Mouse (Mus musculus): ENCODE results near the gene Unc5b. TPM values are rescaled to one million over a fixed set of nuclear protein-coding genes. Genes with fewer than 3 reads are reported as not detected.

Gene Unc5b
- total RNA-seq, 1 experiment from 2014 or later = not detected

DNA sequence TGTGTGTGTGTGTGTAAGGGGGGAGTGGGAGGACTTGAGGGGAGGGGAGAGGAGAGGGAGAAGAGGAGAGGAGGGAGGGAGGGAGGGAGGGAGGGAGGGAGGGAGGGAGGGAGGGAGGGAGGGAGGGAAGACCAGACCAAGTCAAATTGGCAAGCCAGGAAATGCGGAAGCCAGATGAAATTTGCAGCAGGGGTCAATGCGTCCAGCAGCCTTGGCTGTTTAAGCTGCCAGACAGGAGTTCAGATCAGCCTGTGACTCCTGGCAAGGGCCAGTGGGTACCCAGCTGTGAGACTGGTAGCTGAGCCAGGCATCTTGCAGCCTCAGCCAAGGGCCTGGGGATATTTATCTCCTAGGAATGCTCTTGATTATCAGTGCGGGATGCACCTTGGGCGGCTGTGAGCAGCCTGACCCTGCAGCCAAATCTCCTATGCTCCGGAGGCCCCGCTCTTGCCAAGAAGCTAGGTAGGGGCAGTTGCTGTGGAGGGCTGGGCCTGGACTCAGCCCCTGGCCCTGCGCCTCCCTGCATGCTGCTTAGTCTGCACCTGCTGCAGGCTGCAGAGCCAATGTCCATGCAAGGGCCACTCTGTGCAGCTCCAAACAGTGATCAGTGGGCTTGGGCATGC, 9.5 kb downstream of the Unc5b start:
- no peak for ATAC-seq (replicated peaks; ENCODE audit: low read depth, poor library complexity, severe bottlenecking)

DNA sequence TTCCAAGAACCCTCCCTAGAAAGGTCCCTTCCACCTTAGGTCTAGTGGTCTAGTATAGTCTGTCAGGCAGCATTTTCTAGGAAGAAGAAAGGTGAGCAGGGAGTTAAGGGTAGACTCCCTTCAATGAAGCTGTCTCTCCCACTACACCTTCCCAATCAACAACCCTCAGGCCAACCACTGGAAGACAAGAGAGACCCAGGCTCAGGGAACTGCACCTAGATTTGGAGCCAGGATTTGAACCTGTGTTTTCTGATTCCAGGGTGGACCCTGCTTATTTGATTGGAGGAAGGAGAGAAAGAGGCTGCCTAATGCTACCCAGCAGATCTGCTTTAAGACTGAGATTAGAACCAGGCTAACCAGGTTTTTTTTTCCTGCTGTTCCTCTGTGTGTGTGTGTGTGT, 10.1 kb downstream of the Unc5b start:
- no peak for ATAC-seq (replicated peaks; ENCODE audit: low read depth, poor library complexity, severe bottlenecking)

DNA sequence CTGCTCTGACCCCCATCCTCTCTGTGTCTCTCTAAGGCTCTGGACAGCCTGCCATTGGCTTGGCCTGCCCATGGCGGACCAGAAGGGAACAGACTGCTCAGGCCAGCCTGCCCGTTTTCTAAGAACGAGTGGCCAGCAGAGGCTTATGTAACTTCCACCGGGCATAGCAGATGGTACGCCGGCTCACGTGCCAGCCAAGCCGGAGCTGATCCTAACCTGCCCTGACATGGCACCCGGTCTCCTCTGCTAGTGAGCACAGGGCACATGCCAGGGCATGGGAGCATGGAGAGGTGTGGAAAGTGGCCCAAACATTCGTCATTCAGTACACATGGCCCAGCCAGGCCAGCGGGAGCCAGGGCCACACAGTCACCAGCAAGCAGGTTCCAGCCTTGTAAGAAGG, 10.8 kb downstream of the Unc5b start:
- ATAC-seq (replicated peaks; ENCODE audit: low read depth, poor library complexity, severe bottlenecking) = no peak

DNA sequence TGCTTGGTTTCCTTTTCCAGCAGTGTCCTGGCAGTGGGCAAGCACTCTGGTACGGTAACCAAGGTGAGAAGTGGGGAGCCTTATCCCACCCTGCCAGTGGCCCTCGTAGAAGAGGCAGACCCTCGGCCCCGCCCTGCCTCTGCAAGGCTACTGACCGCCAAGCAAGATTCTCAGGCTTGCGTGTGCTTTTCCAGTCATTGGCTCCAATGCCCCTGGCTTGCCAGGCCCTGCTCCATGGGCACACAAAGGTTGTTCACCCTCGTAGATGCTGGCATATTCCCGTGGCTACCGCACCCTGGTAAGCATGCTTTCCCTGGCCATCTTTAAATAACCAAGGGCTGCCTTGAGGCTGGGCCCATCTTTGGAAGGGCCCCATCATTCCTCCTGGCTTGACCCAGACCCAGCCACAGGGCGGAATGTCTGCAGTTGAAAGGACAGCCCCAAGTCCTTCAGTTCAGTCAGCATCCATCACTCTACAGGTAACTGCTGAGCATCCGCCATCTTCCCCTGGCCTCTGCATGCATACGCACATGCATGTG, 11.7 kb downstream of the Unc5b start:
- no peak for ATAC-seq (replicated peaks; ENCODE audit: low read depth, poor library complexity, severe bottlenecking)

DNA sequence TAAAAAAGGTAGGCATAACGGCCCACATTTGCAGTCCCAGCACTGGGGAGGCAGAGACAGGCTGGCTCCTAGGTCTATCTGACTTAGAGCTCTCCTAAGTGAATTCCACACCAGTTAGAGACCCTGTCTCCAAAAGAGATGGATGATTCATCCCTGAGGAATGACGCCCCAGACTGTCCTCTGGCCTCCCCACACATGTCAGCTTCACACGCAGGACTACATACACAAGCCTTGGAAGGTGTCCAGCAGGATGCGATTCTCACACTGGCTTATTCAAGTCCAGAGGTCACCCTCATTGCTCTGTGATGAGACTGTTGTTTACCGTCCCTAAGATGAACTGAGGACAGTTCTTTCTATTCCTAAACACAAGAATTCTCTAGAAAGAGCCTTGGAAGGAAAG, 12.2 kb downstream of the Unc5b start:
- no peak for ATAC-seq (replicated peaks; ENCODE audit: low read depth, poor library complexity, severe bottlenecking)

DNA sequence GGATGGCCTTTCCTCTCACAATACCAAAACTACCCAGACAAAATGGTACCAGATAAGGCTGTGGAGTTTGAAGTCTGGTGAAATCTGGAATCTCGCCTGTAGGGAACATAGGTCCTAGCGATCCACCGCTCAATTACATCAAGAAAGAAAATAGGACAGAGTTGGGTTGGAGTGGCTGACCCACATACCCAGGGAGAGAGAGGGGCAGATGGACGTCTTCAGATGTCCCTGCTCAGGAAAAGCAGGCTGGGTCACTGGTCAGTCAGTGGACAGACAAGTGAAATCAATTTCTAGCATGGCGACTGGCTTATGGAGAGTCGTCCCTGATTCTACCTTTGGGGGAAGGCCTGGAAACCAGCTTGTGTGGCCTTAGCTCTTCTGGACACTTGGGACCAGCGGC, 12.7 kb downstream of the Unc5b start:
- no peak for ATAC-seq (replicated peaks; ENCODE audit: low read depth, poor library complexity, severe bottlenecking)

DNA sequence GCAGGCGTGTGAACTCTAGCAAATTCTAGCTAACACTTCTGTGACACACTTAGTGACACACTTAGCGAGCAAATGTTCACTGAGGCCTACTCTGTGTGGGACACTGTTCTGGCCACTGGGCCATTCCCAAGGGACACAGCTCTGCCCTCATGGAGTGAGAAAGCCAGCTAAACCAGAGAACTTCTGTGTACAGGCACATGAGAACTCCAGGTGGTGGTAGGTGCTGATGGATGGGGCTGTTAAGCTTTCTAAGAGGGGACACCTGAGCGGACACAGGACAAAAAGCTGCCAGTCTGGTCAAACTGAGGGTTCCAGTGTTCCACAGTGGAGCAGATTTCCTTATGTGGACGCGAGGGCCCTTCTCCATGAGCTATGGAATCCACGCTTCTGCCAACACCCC, 13.5 kb downstream of the Unc5b start:
- ATAC-seq (replicated peaks; ENCODE audit: low read depth, poor library complexity, severe bottlenecking) = no peak

DNA sequence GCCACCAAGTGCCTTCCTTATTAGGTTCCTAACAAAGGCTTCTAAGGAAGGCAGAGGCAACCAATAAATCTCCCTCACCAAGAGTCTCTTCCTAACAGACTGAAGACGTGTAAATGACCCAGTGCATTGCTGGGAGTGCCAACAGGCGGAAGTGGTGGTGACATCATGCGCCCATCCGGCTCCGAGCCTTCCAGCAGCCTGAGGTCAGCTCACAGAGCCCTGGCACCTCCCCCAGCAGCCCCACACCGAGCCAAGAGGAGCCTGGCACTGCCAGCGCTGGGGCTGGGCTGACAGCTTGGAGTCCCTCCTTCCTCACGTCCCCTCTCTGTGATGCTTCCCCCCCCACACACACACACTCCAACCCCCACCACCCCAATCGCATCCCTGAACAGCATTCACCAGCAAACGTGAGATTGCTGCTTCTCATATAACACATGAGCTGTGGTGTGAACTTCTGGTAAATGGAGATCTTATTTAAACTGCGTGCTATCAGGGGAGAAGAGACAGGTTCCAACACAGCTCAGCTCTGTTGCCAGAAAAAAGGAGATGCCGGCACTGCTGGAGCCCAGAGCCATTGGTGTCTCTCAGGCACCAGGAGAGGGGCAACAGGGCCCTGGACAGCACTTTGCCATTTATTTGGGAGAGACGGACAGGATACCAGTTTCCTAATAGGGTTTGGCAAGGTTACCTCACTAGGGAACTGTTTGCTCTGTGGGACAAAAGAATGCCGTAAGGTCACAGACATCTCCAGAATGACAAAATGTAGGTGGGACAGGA, 14.3 kb downstream of the Unc5b start:
- ATAC-seq (replicated peaks; ENCODE audit: low read depth, poor library complexity, severe bottlenecking) = peak; percentile 94

DNA sequence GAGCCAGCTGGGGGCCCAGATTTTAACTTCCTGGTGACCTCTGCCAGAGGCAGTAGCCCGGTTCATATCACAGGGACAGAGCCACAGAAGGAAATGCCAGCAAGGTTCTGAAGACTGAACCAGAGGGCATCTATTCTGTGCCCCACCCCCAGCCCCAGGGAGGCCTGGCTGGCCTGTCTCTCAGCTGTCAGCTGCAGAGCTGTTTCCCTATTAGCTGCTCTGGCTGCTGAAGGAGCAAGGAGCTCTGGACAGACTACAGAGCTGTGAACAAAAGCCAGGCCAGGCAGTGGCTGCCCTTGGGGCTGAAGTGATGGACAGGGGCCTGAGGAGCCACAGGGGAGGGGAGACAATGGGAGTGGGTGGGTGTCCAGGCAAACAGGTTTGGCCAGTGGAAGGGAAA, 15.5 kb downstream of the Unc5b start:
- no peak for ATAC-seq (replicated peaks; ENCODE audit: low read depth, poor library complexity, severe bottlenecking)

DNA sequence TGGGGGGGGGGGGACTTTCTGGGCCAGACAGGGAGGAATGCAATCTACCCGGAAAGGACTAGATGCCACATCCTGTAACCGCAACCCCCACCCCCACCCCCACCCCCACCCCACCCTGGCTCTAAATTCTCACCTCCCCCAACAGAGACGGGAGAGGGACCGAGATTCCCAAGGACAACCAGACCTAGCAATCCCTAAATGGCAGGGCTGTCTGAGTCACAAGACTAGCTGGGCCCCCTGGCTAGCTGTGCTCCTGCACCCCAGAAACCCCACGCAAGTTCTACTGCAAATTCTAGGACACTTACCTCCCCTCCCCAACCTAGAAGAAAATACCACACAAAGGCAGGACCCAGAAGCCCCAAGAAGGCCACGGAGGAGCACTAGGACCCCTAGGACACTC, 16.3 kb downstream of the Unc5b start:
- no peak for ATAC-seq (replicated peaks; ENCODE audit: low read depth, poor library complexity, severe bottlenecking)

DNA sequence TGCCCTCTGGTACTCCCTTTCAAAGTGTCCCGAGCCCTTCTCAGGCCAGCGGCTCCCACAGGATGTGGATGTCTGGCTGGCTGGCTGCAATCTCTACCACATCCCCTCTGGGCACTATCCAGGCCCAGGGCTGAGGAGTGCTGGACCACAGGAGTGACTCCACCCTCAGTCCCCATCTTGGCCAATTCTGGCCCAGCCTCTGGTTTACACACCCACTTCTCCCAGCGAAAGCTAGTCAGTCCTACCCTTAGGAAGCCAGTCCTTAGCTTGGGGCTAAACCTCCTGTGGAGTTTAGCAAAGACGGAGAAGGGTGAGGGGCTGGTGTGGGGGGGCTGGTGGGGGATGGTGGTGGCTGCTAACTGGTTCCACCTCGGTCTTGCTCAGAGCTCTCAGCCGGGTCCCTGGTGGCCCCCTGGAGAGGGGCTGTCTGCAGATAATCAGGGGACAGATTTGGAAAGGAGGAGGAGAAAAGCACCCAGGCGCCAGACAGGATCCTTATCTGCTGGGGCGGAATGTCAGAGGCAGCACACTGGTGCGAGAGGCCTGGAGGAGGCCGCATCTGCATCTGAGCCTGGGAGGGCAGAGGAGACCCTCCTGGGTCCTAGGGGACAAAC, 16.8 kb downstream of the Unc5b start:
- ATAC-seq (replicated peaks; ENCODE audit: low read depth, poor library complexity, severe bottlenecking) = peak; percentile 47

DNA sequence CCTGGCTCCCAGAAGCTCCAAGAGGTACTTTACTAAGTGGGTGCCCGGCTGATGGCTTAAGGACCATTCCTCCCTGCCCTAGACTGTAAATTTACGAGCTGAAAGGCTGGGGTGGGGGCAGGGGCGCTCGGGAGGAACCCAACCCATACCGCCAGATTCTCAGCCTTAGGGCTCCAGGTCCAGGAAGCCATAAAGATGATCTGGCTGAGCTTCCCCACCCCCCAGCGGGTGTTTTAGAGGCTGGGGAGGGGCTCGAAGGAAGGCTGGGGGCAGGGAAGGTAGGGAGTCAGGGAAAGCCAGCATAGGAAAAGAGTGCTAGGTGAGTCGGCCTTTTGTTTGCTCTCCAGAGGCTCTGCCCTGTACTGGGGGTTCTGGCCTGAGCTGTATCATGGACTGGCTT, 17.8 kb downstream of the Unc5b start:
- ATAC-seq (replicated peaks; ENCODE audit: low read depth, poor library complexity, severe bottlenecking) = no peak

DNA sequence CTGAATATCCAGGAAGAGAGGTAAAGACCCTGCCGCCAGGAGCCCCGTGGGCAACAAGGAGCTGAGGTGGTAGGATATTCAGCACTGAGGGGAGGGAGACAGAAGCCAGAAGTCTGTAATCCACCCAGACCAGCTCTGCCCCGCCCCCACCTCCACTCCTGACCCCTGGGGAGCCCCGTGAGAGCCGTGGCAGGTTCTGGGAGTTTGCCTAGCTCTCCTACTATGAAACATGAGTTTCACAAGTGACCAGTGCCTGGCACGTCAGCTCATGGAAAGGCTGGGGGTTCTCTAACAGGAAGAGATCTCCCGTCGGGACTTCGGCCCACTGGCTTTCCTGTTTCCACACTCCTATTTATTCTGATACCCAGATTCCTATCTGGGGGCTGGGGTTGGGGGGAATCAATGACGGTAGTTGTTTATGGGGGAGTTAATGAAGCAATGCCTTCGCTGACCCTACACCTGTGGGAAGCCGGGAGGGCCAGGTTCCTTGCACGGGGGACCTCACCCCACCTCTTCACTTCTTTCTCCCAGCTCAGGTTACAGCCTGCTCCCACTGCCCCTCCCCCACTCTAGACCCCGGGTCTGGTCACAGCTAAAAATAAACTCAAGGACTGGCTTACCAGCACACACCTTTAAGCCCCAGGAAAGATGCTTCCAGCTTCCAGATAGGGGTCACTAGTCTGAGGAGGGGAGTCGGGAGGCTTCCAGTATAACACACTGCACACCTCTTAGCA, 19.4 kb downstream of the Unc5b start:
- ATAC-seq (replicated peaks; ENCODE audit: low read depth, poor library complexity, severe bottlenecking) = no peak

DNA sequence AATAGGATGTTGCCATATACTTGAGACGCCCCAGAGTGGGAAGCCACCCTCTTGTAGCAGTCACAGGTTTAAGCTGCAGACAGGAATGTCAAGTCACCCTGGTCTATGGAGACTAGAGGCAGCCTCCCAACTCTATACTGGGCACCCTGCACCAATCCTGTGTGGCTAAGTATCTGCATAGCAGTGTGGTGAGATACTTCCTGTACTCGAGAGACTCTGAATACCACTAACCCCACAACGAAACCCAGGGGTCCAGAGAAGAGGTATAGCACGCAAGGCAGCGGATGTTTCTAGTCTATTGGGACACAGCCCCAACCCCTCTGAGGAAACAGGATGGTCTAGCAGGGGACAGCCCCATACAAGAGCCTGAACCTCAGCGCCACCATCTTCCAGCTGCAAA, 22.9 kb downstream of the Unc5b start:
- ATAC-seq (replicated peaks; ENCODE audit: low read depth, poor library complexity, severe bottlenecking) = peak; percentile 89

DNA sequence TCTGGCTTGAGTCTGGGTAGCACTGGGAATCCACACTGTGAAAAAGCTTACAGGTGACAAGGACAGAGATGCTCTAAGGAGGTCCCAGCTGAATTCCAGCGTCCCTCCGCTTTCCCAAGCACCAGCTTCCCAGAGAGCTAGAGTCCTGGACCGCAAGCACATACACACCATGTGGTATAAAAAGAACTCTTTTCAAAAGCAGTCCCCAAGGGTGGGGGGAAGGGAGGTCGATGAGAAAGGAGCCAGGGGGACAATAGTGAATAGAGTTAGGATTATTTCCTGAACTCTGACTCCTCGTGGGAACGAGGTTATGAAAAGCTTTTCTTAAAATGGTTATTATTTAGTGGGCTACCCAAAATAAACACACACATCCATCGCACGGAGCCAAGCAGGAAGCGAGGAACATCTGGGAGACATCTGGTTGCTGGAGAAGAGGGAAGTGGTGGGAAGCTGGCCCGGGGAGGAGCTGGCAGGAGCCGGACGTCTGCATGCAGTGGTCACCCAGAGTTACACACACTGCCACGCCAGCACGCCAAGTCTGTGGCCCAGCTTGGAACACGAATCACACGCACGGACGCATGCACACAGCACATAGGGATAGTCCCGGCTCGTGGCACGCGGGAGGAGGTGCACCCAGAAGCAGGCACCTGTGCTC, 23.7 kb downstream of the Unc5b start:
- ATAC-seq (replicated peaks; ENCODE audit: low read depth, poor library complexity, severe bottlenecking) = peak; percentile 37; the same call in 1 of the 2 replicates

DNA sequence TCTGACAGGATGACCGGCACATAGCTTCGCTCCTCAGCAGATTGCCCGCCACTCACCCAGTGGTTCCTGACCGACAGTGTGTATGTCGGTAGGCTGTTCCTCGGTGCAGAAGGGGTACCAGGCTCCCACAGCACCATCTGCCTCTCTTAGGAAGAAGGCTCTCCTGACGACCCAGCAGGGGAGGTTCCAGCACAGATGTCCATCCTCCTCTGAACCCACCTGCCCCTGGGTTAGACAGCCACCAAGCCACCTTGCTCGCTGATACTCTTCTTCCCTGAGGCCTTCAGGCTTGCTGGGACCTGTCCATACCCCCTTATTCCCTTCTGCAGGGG, 25.2 kb downstream of the Unc5b start:
- no peak for ATAC-seq (replicated peaks; ENCODE audit: low read depth, poor library complexity, severe bottlenecking)

DNA sequence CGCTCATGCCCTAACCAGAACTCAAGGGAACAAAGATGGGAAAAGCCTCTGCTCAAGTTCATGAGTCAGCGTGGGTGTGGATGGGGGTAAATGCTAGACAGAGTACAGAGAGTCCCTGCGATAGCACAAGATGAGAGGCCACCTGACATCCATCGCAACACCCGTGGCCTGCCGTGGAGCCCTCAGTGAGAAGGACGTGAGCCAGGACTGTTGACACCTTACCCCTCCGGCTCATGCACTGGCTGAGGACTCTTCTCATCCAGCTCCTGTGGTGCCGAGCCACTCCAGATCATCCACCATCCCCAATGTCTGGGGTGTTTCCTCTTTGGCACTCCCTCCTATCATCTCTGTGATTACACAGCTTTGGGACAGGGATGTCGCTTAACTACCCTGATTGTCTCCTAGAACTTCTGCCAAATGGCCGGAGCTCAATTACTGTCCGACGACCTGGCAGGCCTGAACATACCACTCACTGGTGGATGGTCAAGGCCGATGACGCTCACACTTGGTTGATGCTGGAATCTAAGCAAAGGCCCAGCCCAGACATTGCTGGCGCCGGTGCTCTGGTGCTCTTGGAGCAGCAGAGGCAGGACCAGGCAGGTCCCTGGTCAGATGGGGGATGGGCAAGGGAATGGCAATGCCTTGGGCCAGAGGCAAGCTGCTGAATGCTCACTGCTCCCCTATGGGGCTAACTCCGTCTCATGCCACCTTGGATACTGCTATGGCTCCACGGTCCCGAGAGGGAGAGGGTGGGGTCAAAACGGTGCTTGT, 25.8 kb downstream of the Unc5b start:
- no peak for ATAC-seq (replicated peaks; ENCODE audit: low read depth, poor library complexity, severe bottlenecking)

DNA sequence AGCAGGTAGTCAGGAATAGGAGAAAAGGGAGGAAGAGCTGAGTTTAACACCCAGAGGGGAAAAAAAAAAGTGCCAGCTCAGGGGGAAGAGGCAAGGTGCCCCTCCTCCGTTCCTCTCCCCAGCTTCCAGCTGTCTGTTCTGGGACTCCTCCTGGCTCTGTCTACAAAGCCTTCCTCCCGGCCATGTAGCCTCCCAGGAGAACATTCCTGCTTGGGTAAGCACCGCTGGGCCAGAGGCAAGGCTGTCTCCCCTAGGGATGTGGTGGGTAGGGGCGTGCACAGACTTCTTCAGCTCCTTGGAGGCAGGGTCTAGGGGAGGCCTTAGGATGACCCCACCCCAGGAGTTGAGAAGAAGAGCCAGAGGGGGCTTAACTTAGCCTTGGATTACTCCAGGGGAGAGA, 26.5 kb downstream of the Unc5b start:
- ATAC-seq (replicated peaks; ENCODE audit: low read depth, poor library complexity, severe bottlenecking) = no peak

DNA sequence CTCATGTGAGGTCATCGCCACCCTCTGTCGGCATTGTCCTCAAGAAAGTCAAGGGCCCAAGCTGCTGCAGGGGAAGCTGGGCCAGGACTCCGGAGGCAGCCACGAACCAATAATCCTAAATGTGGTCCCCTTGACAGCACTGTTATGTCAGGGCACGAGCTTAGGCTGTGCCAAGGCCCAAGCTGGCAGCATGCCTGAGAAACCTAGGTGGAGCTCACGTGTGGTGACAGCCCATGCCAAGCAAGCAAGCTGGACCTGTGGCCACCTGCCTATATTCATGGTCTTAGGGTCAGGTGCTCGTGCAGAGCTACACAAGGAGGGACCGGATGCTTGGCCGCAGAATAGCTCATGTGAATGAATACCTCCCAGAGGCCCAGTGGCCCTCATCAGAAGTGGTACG, 27.4 kb downstream of the Unc5b start:
- ATAC-seq (replicated peaks; ENCODE audit: low read depth, poor library complexity, severe bottlenecking) = no peak
